Mouse (Mus musculus): ENCODE data around the gene Tbc1d5.

Gene Tbc1d5

GRCm38 (mm10) chr17:51043869-51044268, 135.3 kb downstream of the Tbc1d5 start:
- DNase-seq (ENCODE audit: low read depth, low spot score): no peak

DNA sequence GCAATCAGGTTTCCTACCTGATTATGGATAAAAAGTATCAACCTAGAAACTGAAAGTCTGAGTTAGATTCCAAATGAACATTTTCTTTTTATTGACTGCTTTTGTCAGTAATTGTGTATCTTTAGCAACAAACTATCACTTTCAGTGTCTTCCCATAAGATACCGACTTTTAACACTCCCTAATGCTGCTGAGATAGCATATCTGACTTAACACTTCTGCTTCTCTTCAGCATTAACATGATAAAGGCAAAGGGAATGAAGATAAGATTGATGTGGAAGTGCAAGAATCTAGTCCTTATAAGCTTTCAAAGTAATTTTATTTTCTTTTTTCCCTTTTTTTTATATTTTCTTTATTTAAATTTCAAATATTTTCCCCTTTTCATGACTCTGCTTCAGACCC, 138.3 kb downstream of the Tbc1d5 start:
- DNase-seq (ENCODE audit: low read depth, low spot score): no peak

DNA sequence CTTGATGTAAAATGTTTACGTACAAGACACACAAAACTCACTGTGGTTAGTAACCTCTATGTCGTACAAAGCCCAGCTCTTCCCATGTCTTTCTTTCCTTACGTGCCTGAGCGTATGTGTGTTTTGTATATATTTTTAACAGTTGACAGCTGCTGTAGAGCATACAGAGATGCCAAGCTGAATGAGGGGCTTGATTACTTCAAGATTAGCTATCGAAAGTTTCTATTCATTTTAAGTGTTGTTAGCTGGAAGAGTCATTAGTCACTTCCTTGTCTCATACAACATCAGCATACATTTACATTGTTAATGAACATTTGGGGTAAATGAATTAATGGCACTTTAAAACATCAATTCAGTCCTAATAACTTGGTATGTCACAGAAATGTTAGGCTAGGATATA, 155.9 kb downstream of the Tbc1d5 start:
- DNase-seq (ENCODE audit: low read depth, low spot score): no peak

- no peak for DNase-seq (ENCODE audit: low read depth, low spot score)
These were observed 162.8 kb downstream of the Tbc1d5 start for GRCm38 (mm10) chr17:51016384-51016783.

- no peak for DNase-seq (ENCODE audit: low read depth, low spot score)
These were observed 165.2 kb downstream of the Tbc1d5 start for GRCm38 (mm10) chr17:51013908-51014307.

GRCm38 (mm10) chr17:51003179-51003578, 176.0 kb downstream of the Tbc1d5 start:
- no peak for DNase-seq (ENCODE audit: low read depth, low spot score)

GRCm38 (mm10) chr17:50998216-50998615, 180.9 kb downstream of the Tbc1d5 start:
- DNase-seq (ENCODE audit: low read depth, low spot score): no peak

DNA sequence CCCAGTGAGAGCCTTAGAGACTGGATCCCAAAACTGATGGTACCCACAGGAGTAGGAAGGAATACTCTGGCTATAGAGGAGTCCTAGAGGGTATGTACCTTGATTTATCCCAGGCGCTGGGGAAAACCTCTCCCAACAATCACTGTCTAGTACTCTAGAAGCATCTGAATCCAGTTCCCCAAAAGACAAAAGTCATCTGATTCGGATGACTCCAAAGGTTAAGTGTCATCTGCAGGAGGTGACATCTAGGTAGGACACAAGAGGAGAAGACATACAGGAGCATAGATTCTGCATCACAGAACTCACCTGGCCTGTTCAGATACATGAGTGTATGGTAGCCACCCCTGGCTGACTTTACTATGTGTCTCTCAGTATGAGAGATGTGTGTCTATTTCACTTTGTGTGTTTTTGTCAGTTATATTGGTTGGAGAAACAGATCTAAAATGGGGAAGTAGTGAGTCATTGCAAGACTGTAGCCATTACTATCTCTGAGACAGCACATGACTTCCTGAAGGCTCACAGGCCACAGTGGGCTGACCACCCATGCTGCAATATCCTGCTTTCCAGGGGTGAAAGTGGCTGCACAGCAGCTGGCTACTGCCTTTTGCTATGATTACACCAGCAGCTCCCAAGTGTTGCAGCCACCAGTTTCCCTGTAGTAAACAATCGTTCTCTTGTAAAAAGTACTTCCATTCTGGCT, 185.7 kb downstream of the Tbc1d5 start:
- DNase-seq (ENCODE audit: low read depth, low spot score): peak; percentile 10

DNA sequence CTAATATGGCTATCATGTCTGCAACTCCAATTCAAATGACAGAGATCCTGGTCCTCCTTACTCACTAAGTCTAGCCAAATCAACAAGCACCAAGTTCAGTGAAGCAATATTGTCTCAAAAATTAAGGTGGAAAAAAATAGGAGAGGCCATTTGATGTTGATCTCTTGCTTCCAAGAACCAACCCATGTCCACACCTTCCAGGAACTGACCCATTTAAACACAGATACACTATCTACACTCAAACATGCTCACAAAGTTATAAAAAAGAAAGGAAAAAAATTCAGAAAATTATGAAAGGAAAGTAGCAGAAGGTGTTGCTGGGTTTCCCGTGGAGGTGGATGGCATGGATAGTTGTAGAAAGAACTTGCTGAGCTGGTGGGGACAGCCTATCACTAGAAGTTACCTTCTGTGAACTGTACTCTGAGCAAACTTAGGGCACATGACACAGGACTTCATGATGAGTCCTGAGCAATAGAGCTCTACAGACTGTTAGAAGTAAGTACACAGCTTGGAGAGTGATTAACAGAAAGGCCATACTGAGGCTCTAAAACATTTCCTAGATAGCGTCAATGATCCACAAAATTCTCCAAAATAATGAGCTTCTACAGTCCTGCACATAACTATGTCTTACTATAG, 188.3 kb downstream of the Tbc1d5 start:
- DNase-seq (ENCODE audit: low read depth, low spot score): no peak

DNA sequence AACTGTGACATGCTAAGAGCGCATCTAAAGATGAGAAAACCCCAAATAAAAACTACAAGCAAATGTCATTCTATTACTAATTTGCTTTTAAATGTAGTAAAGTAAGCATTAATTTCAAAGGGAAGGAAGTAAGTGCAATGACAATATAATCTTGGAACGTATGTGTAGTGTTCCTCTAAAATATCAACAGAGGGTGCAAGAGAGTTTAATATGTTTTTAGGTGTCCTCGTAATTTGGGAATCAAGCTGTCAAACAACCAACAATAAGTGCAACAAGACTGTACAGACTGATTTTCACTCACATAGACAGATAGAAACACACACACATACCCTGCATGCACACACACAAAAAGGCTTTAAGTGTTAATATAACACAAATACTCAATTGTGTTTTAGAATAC, 191.2 kb downstream of the Tbc1d5 start:
- DNase-seq (ENCODE audit: low read depth, low spot score): peak; percentile 28

- DNase-seq (ENCODE audit: low read depth, low spot score): no peak
These were observed 197.2 kb downstream of the Tbc1d5 start for GRCm38 (mm10) chr17:50981933-50982332.

DNA sequence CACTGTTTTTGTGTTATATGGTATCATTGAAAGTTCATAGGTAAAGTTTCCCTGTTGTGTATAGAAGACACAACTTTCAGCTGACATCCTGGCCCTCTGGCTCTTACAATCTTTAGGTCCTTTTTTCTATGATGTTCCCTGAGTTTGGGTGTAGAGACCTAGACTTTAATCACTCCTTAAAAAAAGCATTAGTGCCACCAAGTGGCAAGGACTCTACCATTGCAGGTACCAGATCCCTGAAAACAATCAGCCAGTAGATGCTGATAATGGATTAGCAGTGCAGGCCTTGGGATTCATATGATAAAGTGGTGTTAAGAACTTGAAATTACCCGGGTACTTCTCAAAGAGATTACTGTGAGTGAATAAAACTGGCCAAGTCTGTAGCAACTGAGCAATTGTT, 207.0 kb downstream of the Tbc1d5 start:
- no peak for DNase-seq (ENCODE audit: low read depth, low spot score)

DNA sequence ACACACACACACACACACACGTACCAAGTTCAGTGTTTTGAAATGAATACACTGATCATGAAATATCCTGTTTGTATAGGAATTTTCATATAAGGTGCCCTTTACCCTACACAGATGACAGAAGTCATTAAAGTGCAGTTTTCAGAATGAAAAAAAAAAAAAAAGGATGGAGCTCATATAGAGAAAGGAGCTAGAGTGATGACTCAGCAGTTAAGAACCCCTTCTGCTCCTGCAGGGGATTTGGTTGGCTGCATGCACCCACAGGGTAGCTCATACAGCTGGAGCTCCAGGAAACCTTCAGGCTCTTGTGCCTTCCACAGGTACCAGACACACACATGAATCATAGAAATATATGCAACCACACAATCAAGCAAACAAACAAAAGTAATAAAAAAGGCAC, 213.0 kb downstream of the Tbc1d5 start:
- DNase-seq (ENCODE audit: low read depth, low spot score): no peak

- DNase-seq (ENCODE audit: low read depth, low spot score): no peak
These were observed 224.8 kb downstream of the Tbc1d5 start for GRCm38 (mm10) chr17:50954313-50954712.

DNA sequence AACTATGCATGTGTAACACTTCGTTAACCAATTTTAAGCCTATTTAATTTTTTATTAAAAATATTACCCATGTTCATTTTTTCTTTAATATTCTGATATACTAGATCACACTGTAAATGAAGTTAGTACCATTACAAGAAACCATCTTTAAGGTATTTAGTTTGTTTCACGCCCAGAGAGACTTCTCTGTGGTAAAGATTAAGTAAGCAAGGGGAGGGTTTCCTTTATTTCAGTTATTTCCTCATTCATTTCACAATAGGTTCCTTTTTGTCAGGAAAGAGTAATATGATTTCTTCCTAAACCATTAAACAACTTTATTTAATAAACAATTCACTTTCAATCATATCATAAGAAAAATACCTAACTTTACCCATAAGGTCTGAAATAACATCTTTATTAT, 256.8 kb downstream of the Tbc1d5 start:
- DNase-seq (ENCODE audit: low read depth, low spot score): no peak

- no peak for DNase-seq (ENCODE audit: low read depth, low spot score)
These were observed 263.9 kb downstream of the Tbc1d5 start for GRCm38 (mm10) chr17:50915216-50915615.

GRCm38 (mm10) chr17:50908568-50909335, 270.4 kb downstream of the Tbc1d5 start:
- DNase-seq (ENCODE audit: low read depth, low spot score): no peak

- no peak for DNase-seq (ENCODE audit: low read depth, low spot score)
These were observed 271.0 kb downstream of the Tbc1d5 start for GRCm38 (mm10) chr17:50908160-50908559.

DNA sequence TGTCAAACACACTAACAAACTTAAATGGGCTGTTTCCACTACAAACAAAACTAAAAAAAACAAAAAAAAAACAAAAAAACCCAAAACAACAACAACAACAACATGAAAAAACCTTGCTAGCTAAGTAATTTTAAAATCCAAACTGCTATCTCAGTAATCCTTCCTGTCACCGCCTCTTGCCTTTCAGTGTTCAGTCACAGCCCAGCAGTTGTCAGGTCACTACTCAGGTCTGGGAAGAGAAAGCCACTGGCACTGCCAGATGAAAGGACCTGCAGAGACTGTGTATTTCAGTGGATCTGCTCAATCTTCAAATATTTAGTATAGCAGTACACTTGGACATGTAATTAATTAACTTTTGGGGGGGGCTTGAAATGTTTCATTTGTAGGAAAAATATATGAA, 272.5 kb downstream of the Tbc1d5 start:
- DNase-seq (ENCODE audit: low read depth, low spot score): no peak

GRCm38 (mm10) chr17:50904463-50904862, 274.7 kb downstream of the Tbc1d5 start:
- DNase-seq (ENCODE audit: low read depth, low spot score): no peak

- DNase-seq (ENCODE audit: low read depth, low spot score): no peak
These were observed 281.3 kb downstream of the Tbc1d5 start for GRCm38 (mm10) chr17:50897867-50898266.

DNA sequence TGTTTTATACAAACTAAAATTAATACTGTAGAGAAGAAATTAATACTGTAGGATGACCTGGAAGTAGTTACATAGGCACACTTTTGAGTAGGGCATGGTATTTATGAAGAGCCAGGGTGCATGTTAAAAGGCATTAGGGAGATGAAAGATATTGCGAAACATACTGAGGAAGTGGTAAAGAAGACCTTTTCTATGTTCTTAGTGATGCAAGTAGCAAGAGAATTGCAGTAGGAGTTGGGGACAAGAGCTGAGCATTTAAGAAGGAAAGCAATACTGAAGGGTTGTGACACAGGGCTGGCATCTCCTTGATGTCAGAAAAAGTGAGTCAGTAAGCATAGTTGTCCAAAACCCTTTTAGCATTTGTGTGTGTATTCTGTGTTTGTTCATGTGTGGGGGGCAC, 289.7 kb downstream of the Tbc1d5 start:
- no peak for DNase-seq (ENCODE audit: low read depth, low spot score)

DNA sequence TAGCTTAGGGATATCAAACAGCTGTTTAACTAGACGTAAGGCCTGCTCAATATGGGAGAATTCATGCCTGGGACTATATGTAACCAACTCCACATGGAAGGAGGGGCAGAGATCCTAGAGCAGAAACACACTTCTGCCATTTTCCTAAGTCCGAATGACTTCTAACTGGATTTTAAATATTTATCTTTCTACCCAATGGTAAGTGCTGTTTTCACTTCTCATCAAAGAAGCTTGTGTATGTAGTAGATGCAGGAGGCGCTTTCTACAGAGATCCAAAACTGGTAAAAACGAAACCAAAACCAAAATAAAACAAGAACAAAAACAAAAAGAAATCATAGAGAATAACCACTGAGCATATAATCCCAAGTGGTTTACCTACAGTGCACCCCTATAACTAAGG, 299.2 kb downstream of the Tbc1d5 start:
- no peak for DNase-seq (ENCODE audit: low read depth, low spot score)

Data from telencephalon, adult 2 months (tissue).